Mouse (Mus musculus) activated CD4-positive, CD25-positive, alpha-beta regulatory T cell, adult 9 weeks (primary cell): ENCODE data around the gene Grk5. TPM values are rescaled to one million over a fixed set of nuclear protein-coding genes. Genes with fewer than 3 reads are reported as not detected.

ENCODE experiments used
- polyA plus RNA-seq: library from polyadenylated mRNA; unstranded; fragments of 100-300 nt; shearing (Covaris generic); gene quantifications from one replicate; pipeline ENCODE4 v1.2.1, GENCODE M21; 2017

Gene Grk5
- 2.5 TPM for polyA plus RNA-seq

GRCm38 (mm10) chr19:60889714-60890315, at the start of gene Grk5:
Grk5 (plus strand) TSS chr19:60889749.

GRCm38 (mm10) chr19:60860868-60861700, 28.5 kb upstream of the Grk5 start, which contains the start of gene Sfxn4:
Sfxn4 (minus strand) TSS chr19:60861479.

GRCm38 (mm10) chr19:60874064-60874694, 15.4 kb upstream of the Grk5 start, which contains the start of gene Prdx3:
Prdx3 (minus strand) TSS chr19:60874556.

GRCm38 (mm10) chr19:61140342-61141206, 251.0 kb downstream of the Grk5 start, which contains the start of gene Zfp950:
Zfp950 (minus strand) TSS chr19:61140840.

Other genes with a start within 250 kb of the Grk5 start
- gene Nanos1, start 133.8 kb upstream of the Grk5 start, polyA plus RNA-seq = 0.53 TPM
- gene Eif3a, start 99.1 kb upstream of the Grk5 start, polyA plus RNA-seq = 144 TPM
- 50.0 TPM for gene Fam45a, start 78.2 kb upstream of the Grk5 start, polyA plus RNA-seq
- gene Sfxn4, start 28.3 kb upstream of the Grk5 start, polyA plus RNA-seq = 5.7 TPM
- 103 TPM for gene Prdx3, start 15.2 kb upstream of the Grk5 start, polyA plus RNA-seq